Mouse (Mus musculus): Measurements from ENCODE around the gene Sh3bp5. TPM values are rescaled to one million over a fixed set of nuclear protein-coding genes. Genes with fewer than 3 reads are reported as not detected.
A peak's percentile ranks its signal among the peaks of the same experiment; 100 is the strongest.

The Sh3bp5 gene
- total RNA-seq, 1 experiment from 2014 or later, result 112 TPM

DNA sequence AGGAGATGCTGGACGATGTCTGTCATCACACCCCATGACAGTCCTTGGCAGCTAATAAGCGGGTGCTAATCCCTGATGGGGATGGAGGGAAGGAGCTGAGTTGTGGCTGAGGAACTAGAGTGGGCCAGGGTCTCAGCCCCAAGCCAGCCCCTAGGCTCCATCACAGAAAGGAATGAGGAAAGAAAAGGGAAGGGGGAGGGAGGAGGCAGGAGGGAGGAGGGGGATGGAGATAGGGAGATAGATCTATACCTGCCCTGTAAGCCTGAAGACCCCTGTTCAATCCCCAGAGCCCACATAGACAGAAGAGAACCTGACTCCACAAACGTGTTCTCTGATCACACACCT, 42.4 kb downstream of the Sh3bp5 start:
- DNase-seq, result no peak

DNA sequence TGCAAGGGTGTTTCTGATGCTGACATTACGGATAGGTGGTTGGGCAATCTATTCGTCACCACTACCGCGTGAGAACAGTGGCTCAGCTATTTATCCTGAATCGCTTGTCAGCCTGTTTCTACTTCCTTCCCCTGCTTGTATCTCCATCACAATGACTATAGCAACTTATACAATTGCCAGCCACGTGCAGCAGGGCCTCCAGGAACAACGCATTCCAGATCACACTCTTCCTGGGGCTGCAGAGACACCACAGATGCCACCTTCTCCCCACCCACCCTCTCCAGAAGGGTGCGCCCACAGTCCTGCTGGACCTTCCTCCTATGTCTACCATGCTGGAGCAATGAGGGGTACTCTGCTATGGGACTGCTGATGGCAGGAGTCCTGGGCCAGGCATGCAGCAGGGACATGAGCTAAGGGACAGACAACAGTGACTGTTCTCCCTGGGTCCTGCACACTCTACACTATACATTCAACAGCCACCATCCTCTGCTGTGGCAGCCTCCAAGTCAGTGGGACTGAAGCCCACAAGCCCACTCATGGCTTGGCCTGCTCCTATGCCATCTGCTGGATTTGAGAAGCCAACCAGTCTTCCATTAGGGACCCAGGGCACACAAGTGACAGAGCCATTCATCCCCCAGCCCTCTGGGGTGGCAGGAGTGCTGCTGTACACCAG, 42.9 kb downstream of the Sh3bp5 start:
- no peak for DNase-seq

DNA sequence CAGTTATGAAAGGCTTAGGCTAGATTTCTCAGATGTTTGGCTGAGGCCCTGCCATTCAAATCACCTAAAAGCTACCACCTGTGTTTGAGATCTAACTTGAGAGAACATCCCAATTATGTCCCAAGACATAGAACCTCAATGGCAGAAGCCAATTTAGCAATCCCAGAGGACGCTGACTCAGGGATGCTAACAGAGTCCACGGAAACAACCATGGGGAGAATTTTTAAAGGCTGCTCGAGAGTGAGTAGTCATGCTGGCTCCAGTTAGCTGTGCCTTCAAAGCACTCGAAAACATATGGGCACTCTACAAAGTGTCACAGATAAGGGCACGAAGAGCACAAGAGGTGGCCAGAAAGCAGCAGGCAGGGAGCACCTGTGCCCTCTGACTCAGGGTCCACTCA, 43.6 kb downstream of the Sh3bp5 start:
- DNase-seq, result no peak

DNA sequence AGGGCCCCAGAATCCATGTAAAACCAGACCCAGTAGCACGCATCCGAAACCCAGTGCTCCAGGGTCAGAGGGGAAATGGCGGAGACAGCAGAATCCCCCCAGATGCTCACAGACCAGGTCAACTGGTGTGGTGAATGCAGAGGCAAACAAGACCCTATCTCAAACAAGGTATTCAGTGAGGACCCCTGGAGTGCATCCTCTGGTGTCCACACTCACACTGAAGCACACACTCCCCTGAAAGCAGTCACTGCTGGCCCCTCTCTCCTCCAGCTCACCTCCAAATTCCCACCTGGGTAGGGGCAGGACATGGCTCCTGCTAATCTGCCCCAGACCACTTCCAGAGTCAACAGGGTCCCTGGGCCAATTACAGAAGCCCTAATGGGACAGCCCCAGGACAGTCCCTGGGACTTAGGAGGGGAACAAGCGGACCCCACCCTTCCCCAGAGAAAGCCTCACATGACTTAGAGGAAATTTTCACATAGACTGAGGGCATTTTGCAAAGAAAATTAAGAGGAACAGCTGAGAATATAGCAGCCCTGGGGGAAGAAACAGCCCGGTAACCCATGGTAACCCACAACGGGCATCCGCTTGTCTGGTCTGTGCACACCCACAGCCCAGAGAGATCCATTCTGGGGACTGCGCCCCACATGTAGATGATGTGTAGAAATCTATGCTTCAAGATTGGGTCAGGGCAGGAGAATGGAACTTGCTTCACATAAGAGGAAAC, 46.3 kb downstream of the Sh3bp5 start:
- no peak for DNase-seq

DNA sequence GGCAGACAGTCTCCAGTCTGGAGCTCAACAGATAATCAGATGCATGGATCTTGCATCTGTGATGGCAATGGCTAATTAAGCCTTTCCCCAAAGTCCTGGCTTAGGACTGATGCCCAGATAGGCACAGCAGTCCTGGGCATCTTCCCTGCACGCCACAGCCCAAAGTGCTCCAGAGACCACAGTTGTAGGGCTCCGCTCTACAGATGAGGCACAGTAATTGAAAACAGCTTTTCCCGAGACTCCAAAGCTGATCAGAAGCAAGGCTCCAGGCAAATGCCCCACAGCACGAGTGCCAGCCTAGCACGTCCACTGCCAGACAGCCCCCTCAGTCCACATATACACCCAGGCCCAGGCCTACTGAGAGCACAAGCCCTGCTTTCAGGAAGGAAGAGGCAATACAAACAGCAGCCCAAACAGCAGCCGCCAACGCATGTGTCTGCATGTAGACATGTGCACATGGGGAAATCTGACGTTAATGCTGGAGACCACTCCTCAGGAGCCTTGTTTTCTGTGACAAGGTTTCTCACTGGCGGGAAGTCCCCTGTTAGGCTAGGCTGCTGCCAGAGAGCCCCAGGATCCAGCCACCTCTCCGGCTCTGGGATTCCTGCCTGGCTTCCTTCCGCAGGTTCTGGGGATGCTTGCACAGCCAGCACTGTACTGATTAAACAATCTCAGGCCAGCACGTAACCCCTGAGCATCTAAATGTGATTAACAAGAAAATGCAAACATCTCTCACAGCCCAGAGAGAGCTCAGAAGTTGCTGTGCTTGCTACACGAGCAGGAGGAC, 47.6 kb downstream of the Sh3bp5 start:
- DNase-seq, result no peak

DNA sequence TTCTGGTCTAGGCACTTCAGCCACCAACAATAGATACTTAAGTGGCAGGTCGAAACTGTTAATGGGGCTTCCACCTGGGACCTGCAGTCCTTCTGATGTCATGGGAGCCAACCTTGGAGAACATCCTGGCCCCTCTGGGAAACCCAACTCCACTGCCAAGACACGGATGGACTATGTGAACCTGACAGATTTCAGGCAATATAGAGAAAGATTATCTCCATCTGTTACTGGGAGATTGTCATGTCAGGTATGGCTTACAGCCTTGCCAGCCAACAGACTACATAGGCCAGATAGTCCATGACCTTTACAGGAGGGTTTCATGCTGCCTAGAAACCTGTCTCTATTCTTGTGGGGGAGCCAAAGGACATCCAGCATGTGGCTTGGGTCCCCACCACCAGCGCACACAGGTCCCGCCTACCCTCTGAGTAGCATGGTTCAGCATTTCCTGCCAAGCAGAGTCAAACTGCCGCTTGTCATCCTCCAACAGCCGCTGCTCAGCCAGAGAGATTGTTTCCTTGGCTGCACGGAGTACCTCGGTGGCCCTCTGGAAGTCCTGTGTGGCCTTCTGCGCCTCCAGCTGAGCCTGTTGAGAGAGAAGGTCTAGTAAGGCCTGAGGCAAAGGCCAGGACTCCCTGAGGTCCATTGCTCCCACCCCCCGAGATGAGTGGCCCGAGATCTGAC, 48.4 kb downstream of the Sh3bp5 start:
- no peak for DNase-seq

DNA sequence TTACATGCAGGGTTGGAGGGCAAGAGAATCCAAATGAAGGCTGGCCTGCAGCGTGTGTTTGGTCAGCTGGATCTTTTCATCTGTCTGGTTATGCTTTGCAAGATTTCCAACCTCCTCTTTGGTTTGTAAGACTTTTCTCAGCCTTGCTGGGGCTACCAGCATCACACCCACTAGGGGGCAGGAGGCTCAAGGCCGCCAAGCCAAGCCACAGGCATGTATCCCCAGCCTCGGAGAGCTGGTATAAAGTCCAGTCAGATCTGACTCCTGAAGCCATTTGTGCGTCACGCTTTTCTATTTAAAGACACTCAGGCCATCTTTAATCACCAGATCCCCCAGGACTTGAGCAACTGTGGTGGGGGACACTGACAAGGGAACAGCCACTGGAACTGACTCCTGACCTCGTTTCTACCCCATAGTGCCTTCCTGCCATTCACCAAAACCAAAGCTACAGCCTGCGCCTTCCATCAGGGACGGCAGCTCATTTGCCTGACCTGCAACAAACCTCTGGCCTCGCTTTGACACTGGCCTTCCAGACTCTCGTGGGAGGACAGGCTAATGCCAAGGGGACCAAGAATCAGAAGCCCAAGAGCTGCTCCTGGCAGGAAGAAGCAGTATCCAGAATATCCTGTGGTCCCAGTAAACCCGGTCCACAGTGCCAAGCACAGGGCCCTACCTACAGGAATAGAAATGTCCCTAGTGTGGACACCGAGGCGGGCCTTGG, 49.7 kb downstream of the Sh3bp5 start:
- peak; percentile 83 for DNase-seq

DNA sequence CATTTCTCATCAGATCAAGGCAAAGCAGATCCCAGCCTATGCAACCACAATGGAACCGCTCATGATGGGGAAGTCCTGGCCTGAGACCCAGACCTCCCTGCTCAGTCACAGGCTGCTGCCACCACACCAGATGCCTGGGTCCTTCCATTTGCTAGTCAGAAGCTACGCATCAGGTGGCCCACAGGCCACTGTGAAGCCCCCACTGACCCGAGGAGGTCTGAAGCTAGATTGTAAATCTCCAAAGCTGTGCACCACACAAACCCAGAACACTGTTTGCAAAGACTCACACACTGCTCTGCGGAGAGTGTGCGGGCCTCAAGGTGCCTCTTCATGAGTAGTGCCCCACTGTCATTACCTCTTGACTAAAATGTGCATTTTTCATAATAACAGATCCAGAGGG, 50.5 kb downstream of the Sh3bp5 start:
- DNase-seq, result no peak

DNA sequence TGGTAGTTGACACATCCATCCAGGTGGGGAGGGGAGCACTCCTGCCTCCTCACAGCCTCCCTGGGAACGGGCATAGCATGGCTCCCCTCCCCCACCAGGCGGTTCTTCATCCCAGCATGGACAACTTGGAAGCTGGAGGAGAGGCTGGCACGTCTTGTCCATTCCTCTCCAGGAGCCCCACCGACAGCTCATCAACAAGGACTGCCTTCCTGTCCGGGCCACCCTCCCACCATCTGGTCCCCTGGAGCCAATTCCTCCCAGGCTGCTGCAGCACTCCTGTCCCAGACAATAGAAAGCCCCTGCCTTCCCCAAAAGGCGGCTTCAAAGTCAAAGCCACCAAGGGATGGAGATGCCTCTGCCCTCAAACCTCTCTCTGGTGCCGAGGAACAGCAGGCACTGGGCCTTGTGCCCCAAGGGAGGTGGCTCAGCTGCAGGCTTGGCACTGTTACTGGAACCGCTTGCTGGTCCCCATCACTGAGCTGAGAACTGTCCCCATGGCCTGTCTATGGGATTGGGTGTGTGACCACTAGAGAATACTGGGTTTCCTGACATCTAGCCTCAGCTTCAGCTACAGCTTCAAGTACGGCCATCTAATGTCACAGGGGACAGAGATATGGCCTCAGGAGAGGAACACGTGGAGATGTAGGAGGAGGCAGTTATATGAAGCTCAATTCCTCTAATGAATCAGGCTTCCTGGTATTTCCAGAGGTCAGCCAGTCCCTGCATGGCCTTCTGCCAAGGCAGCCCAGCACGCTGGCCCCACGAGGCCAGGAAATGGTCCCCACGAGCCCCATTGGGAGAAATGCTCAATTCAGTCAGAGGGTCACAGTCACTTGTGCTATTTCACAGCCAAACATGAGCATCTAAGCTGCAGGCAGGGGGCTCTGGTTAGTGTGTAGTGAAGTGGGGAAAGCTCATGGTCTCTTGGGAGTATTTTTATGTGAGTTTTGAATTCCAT, 51.2 kb downstream of the Sh3bp5 start:
- peak; percentile 80 for DNase-seq

DNA sequence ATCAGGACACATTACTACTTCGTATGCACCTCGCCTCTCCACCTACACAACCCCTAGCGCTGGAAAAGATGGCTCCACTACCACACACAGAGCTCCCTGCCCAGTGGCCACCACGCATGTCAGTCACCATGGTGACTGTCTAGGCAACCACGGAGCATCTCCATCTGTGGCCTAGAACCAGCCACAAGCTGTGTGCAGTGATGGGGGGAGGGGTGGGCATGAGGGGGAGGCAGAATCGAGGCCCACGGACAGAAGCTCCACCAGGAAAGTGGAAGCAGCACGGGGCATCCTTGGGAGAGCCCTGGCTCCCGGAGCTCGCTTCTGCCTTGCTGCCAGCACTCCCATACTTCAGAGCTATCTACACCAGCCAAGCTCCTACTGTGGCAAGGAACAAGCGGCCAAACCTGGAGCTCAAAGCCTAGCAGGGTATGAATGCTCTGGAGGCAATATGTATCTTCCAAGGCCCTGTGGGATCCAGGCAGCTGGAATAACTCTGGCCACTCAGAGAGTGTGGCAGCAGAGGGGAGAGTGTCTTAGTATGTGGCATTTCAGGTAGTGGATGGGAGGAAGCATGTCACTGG, 52.3 kb downstream of the Sh3bp5 start:
- no peak for DNase-seq

DNA sequence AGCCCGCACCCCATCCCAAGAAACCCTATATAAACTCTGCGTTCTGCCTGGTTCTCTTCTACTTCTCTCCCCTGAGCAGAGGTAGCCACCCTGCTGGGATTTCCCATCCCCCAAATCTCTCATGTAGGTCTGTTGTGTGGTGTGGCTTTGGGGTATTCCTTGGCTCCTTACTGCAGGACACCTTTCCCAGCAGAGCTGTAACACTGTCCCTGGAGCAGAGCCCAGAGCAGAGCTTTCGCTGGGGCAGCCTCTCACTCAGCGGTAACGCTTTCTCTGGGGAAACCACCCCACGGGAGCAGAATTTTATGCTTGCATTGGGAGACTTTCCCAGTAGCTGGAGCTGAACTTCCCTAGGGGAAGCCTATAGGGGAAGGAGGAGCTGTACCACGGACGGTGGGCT, 53.6 kb downstream of the Sh3bp5 start:
- DNase-seq, result no peak

DNA sequence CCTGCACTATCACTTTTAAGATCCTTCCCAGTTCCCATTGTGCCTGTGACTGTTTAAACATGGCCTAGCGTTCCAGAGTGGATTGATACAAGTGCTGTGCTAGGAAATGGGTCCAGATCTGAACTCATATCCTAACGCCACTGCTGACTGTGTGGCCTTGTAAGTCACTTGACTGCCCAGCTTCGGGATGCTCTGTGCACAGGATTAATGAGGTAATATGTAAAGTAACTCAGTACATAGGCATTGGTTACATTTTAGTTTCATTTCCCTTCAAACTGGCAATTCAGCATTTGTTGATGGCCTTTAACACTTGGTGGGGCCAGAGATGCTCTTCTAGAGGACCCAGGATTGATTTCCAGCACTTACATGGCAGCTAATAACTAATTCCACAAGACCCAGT, 59.5 kb downstream of the Sh3bp5 start:
- no peak for DNase-seq

DNA sequence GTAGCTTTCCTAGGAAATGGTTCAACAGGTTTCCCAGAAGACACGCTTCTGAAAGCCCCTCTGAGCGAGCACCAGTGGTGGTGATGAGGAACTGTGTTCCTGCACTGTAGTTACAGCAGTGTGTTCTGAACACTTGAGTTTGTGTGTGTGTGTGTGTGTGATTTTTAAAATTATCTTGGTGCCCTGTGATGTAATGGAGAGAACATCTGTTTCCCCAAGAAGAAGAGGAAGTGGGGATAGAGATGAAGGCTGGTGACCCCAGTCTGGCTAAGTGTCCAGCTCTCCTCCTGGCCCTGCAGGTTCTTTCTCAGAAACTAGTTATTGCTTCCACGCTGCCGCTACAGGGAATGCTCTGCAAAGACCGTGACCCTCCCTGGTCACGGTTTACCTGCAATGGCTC, 61.5 kb downstream of the Sh3bp5 start:
- no peak for DNase-seq

DNA sequence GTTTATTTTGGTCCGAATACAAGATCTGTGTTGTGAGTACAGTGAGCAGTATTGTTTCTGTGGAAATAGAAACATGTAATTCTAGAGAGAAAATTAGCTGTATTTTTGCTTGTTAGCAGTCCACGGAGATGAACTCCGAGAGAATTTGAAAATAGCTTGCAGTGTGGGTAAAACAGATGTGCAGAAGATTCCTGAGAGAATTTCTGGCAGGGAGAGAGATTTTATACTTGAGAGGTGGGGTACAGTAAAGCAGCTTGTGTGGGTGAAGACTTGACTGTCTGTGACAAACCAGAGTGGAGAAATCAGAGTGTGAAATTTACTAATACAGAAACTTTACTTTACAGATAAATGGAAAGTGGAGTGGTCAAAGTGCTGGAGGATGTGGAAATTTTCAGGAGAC, 66.5 kb downstream of the Sh3bp5 start:
- DNase-seq, result no peak

DNA sequence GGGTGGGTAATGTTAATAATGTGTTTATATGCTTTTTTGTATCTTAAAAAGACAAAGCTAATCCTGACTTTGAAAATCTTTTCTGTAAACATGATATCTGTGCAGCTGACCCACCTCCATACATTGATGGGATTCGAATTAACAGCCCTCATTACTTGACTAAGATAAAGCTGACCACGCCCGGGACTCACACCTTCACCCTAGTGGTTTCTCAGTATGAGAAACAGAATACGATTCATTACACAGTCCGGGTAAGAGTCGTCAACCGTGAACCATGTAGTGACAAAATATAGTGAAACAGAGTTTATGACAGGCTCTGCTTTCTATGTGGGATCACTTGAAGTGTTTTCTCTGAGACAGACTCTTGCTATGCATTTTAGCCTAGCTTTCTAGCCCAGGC, 67.9 kb downstream of the Sh3bp5 start:
- no peak for DNase-seq

DNA sequence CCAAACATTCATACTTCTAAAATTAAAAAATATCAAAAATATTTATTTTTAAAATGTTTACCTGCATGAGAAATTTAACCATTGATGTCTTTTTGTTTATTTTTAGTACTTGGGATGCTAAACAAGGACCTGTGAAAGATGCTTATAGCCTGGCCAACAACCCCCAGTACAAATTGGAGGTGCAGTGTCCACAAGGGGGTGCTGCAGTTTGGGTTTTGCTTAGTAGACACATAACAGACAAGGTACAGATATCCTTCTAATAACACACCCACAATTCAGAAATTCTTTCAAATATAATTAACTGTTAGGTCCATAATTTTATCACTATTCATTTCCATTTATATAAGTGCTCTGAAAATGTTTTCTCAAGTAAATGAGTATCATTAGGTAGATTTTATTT, 70.5 kb downstream of the Sh3bp5 start:
- DNase-seq, result peak; percentile 80

DNA sequence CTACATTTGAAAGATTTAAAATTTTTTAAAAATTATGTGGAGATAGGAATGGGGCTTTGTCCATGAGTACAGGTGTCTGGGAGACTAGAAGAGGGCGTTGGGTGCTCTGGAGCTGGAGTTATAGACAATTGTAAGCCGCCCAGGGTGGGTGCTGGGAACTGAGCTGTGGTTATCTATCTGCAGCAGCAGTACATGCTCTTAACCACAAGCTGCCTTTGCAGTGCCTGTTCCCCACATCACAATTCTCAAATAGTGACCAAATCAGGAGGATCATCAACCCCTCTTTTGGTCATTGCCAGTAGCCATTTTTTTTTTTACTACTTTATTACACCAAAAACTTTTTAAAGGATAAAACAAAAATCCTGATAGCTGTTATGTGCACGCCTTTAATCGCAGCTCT, 71.3 kb downstream of the Sh3bp5 start:
- DNase-seq, result no peak

DNA sequence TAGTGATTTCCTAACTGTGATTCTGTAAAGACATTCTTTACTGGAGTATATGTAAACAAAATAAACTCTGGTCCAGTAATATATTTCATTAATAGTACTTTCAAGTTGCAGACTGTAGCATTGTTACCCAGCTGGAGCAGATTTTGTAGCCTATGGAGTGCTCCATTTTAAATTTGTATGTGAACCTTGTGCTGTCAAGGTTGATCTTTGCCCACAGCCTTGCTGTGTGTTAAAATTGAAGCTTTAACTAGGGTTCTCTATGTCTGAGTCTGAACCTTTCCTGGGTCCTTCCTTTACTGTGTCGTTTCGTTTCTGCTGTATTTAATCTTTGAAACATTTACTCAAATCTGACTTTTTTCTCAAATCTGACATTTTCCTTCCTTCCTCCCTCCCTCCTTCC, 73.6 kb downstream of the Sh3bp5 start:
- no peak for DNase-seq

DNA sequence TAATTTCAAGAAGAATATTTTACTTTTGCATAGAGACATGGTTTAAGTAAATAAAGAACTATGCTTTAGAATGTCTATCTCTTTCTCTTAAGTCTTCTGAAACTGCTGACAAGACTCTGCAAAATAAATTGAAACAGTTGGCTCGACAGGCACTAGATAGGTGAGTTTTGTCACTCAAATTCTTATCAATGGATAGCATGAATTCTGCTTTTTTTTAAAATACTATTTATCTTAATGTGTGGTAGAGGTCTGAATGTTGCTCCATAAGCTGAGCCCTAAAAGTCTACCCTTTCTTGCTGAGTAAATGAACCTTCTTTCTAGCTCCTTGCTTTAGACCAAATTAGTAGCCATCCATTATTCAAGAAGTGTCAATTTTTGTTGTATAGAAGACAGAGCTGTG, 90.5 kb downstream of the Sh3bp5 start:
- DNase-seq, result no peak

DNA sequence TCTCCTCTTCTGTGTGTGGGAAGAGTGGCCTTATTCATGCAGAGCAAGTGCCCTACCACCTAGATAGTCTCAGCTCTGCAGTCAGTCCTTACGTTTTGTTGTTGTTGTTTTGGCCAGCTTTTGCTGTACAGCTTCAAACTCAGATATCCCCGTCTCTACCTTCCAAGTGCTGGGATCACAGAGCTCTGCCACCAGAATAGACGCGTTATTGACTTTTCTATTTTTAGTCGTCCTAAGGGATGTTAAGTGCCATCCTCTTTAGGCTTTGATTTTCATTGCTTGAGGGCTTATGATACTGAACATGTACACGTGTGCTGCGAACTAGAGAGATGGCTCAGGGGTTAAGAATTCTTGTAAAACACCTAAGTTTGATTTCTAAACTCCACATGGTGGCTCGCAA, 92.6 kb downstream of the Sh3bp5 start:
- no peak for DNase-seq

DNA sequence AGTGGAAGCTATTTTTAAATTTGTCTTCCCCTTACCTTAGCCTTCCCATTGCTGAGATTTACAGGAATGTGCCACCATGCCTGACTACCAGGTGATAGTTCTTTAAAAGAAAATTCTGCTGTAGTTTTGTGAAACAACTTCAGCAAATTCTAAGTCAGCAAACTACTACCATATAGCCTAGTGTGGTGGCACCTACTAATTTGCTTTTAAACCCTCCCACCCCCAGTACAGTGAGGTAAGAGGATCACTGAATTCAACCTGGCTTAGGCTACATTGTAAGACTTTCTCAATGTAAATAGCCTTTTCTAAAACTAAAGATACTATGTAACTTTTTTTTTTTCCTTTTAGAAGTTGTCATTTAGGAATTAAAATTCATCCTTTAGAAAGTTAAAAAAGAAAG, 97.9 kb downstream of the Sh3bp5 start:
- no peak for DNase-seq

Measured in adrenal gland, postnatal 25 days (tissue).